Mouse (Mus musculus) kidney, postnatal 0 days (tissue): Measurements from ENCODE around the gene Rwdd2b. TPM values are rescaled to one million over a fixed set of nuclear protein-coding genes. Genes with fewer than 3 reads are reported as not detected.

ENCODE experiments used
- ATAC-seq: fragments of 200-750 bp; cut with Nextera tagmentation; replicated peaks from 2 replicates; pipeline ENCODE4 v1.8.0; 2017; ENCODE audit warnings: low read depth, moderate number of reproducible peaks, moderate TSS enrichment, moderate library complexity; ENCODE audit not compliant: low FRiP score
- DNase-seq: peaks from one replicate; pipeline ENCODE4 v3.0.0-alpha.2; 2016; ENCODE audit warnings: low spot score
- H3K27ac ChIP-seq: fragments of 300-500 bp; sonication (generic); 2 replicates; pipeline ENCODE4 v1.5.1; 2014; ENCODE audit warnings: mild to moderate bottlenecking
- H3K27me3 ChIP-seq: fragments of 300-500 bp; sonication (generic); 2 replicates; pipeline ENCODE4 v1.6.1; 2014; ENCODE audit warnings: low read length, mixed read lengths; ENCODE audit not compliant: insufficient read depth
- H3K36me3 ChIP-seq: fragments of 300-500 bp; sonication (generic); 2 replicates; pipeline ENCODE4 v1.6.1; 2014; ENCODE audit warnings: low read length, mixed read lengths; ENCODE audit not compliant: insufficient read depth
- H3K4me1 ChIP-seq: fragments of 300-500 bp; sonication (generic); replicated peaks from 2 replicates; pipeline ENCODE4 v1.6.1; 2014; ENCODE audit warnings: antibody characterized with exemption, low read length, mixed read lengths; ENCODE audit not compliant: insufficient read depth
- H3K4me2 ChIP-seq: fragments of 300-500 bp; sonication (generic); 2 replicates; pipeline ENCODE4 v1.6.1; 2014; ENCODE audit warnings: mild to moderate bottlenecking, low read length, moderate library complexity, mixed read lengths
- H3K4me3 ChIP-seq: fragments of 300-500 bp; sonication (generic); replicated peaks from 2 replicates; pipeline ENCODE4 v1.5.1; 2014; ENCODE audit warnings: low read depth, low read length
- H3K9ac ChIP-seq: fragments of 300-500 bp; sonication (generic); 2 replicates; pipeline ENCODE4 v1.6.1; 2014; ENCODE audit warnings: low read depth, low read length
- H3K9me3 ChIP-seq: fragments of 300-500 bp; sonication (generic); replicated peaks from 2 replicates; pipeline ENCODE4 v1.6.1; 2016; ENCODE audit warnings: low read length, inconsistent platforms, mixed read lengths
- CTCF ChIP-seq: IDR thresholded peaks from 2 replicates; pipeline ENCODE4 v1.5.1; 2016; ENCODE audit warnings: antibody characterized with exemption, low read depth, mild to moderate bottlenecking, moderate library complexity
- WGBS: fragments of 180-500 bp; shearing (Covaris S2); extraction: QIAGEN DNeasy Blood & Tissue Kit; methylation state at CpG from one replicate; pipeline ENCODE4 v1.1.7; 2014; 5-methylcytosine and 5-hydroxymethylcytosine counted together
- polyA plus RNA-seq: library from polyadenylated mRNA; unstranded; fragments of >200 nt; fragmentation: Nextera tagmentation; extraction: Ambion mirVana; gene quantifications from 2 replicates; pipeline ENCODE4 v1.2.1, GENCODE M21; 2015

The Rwdd2b gene
- polyA plus RNA-seq = 12.9 and 15.2 TPM in 2 replicates

- H3K27me3 ChIP-seq = no peaks in the 10 kb centered on the region
- peak within 1 kb of the TSS; percentile 90 for H3K4me2 ChIP-seq
- no peak for TF ChIP-seq CTCF
- no peaks in the 10 kb centered on the region for H3K36me3 ChIP-seq
- H3K4me3 ChIP-seq = peak within 1 kb of the TSS; percentile 90
- H3K27ac ChIP-seq = peak within 1 kb of the TSS; percentile 95
- H3K9me3 ChIP-seq = no peaks in the 10 kb centered on the region
- WGBS = under 1% methylated on average over 38 of the region's 38 CpGs
- peak within 1 kb of the TSS; percentile 88 for H3K9ac ChIP-seq
- ATAC-seq = peak; percentile 95
- peaks cover 8% of the 10 kb centered on the region for H3K4me1 ChIP-seq
- DNase-seq = peak; percentile 96
Measured at GRCm38 (mm10) chr16:87440184-87440686, at the start of gene Rwdd2b. Rwdd2b (minus strand) TSS chr16:87440573.

- Histone ChIP-seq H3K4me2 (no peak overlapping the region), H3K27ac (no peak overlapping the region), H3K27me3 (no peaks in the 10 kb centered on the region), H3K4me1 (no peaks in the 10 kb centered on the region), H3K9ac (no peak overlapping the region), H3K9me3 (no peaks in the 10 kb centered on the region), H3K36me3 (peaks cover 75% of the 10 kb centered on the region), H3K4me3 (no peak overlapping the region)
- 73% methylated on average over 2 of the region's 2 CpGs for WGBS
- TF ChIP-seq CTCF = no peak
- DNase-seq (no peak), ATAC-seq (no peak)
Measured at GRCm38 (mm10) chr16:87488605-87489004, 48.2 kb upstream of the Rwdd2b start.

GRCm38 (mm10) chr16:87486739-87487138 is 46.4 kb upstream of the Rwdd2b start:
- ATAC-seq (no peak), DNase-seq (no peak)
- no peaks in the 10 kb centered on the region for H3K9me3 ChIP-seq
- H3K27ac ChIP-seq = no peak overlapping the region
- H3K27me3 ChIP-seq = no peaks in the 10 kb centered on the region
- H3K36me3 ChIP-seq = peaks cover 69% of the 10 kb centered on the region
- no peak overlapping the region for H3K4me2 ChIP-seq
- no peaks in the 10 kb centered on the region for H3K4me1 ChIP-seq
- 97% methylated on average over 5 of the region's 5 CpGs for WGBS
- H3K4me3 ChIP-seq = no peak overlapping the region
- no peak overlapping the region for H3K9ac ChIP-seq
- no peak for TF ChIP-seq CTCF

- 81% methylated on average over 5 of the region's 5 CpGs for WGBS
- ATAC-seq = no peak
Measured at GRCm38 (mm10) chr16:87484367-87484766, 44.0 kb upstream of the Rwdd2b start.

GRCm38 (mm10) chr16:87470579-87470978 is 30.2 kb upstream of the Rwdd2b start:
- peaks cover 63% of the 10 kb centered on the region for H3K36me3 ChIP-seq
- no peaks in the 10 kb centered on the region for H3K27me3 ChIP-seq
- no peak overlapping the region for H3K4me3 ChIP-seq
- no peak for ATAC-seq
- no peak overlapping the region for H3K4me2 ChIP-seq
- no peak for DNase-seq
- H3K4me1 ChIP-seq = no peaks in the 10 kb centered on the region
- 94% methylated on average over 4 of the region's 4 CpGs for WGBS
- no peaks in the 10 kb centered on the region for H3K9me3 ChIP-seq
- no peak overlapping the region for H3K27ac ChIP-seq
- no peak for TF ChIP-seq CTCF
- no peak overlapping the region for H3K9ac ChIP-seq

More at GRCm38 (mm10) chr16:87484367-87484766, 44.0 kb upstream of the Rwdd2b start:
- no peak for TF ChIP-seq CTCF
- DNase-seq = no peak
- H3K4me1 ChIP-seq = no peaks in the 10 kb centered on the region
- H3K9ac ChIP-seq = no peak overlapping the region
- H3K36me3 ChIP-seq = peaks cover 53% of the 10 kb centered on the region
- H3K9me3 ChIP-seq = no peaks in the 10 kb centered on the region
- no peak overlapping the region for H3K27ac ChIP-seq
- H3K4me2 ChIP-seq = no peak overlapping the region
- no peaks in the 10 kb centered on the region for H3K27me3 ChIP-seq
- no peak overlapping the region for H3K4me3 ChIP-seq

- Histone ChIP-seq H3K27me3 (no peaks in the 10 kb centered on the region), H3K4me1 (peaks cover 8% of the 10 kb centered on the region; the same call in 1 of the 2 replicates), H3K4me3 (no peak overlapping the region), H3K9me3 (no peaks in the 10 kb centered on the region), H3K4me2 (no peak overlapping the region), H3K27ac (no peak overlapping the region), H3K36me3 (peaks cover 11% of the 10 kb centered on the region), H3K9ac (no peak overlapping the region)
- TF ChIP-seq CTCF = no peak
- 94% methylated on average over 3 of the region's 3 CpGs for WGBS
- DNase-seq (no peak), ATAC-seq (no peak)
Measured at GRCm38 (mm10) chr16:87458752-87459151, 18.4 kb upstream of the Rwdd2b start.
